Mouse (Mus musculus) cerebellum, adult 11-12 months (tissue): Measurements from ENCODE around the gene Gm7980.
"Not testable (repeated sequence)": the region's sequence is repeated elsewhere in the genome, so short reads cannot be mapped to it uniquely, and the experiment has no call there.

Source experiments
- DNase-seq: peaks from one replicate; pipeline ENCODE4 v3.0.0; 2022

The Gm7980 gene

DNA sequence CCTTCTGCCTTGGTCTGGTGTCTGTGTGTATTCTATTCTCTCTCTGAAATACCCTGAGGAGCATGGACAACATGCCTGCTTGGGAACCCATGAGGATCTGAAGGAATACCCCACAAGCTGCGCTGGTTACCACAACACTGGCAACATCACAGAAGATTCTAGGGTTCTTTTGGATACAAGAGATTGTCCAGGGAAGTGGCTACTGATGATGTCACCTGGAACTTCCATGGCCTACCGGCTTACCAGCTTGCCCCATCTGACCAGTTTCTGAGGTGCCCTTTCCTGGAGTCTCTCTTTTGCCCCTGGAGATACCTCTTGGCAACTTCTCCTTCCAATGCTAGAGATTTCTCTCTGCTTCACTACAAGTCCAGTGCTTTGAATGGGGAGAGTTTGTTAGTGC, at the start of gene Gm7980:
Gene Gm7980 (minus strand): TSS at position 101 of the 400 bp plus-strand sequence.
- not testable (repeated sequence) for DNase-seq

DNA sequence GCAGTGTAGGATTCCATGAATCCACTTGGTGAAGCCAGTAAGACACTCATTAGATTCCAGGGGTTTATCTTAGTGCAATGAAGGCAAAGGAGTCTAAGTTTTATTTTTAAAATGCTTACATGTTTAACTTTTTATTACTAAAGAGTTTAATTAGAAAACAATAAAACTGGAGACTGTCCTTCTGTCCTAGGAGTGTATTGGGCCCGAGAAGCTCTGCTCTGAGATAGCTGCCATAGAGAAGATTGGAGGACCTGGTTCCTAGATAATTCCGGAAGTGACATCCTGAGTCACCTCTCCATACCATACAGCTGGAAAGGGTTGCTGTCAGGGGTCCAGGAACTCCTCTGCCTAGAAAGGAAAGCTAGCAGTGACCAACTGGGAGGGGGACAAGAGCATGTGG, 36.6 kb upstream of the Gm7980 start, which contains the start of gene 1700024B05Rik:
Gene 1700024B05Rik (plus strand): TSS at position 301 of the 400 bp plus-strand sequence.
- DNase-seq: not testable (repeated sequence)

DNA sequence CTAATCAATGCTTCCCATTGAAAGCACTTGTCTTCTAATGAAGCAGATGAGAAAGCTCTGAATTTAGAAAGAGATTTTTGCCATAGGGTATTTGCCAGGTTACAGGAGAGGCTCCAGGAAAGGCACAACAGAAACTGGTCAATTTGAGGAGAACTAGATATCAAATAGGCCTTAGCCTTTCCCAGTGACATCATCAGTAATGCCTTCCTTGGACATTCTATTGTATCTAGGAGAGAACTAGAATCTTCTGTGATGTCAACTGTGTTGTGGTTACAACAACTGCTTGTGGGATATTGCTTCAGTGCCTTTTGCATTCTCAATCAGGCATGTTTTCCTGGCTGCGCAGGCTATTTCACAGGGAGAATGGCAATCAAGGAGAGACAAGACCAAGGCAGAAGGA, 17.6 kb upstream of the Gm7980 start, which contains the start of gene 1700049E17Rik1:
Gene 1700049E17Rik1 (plus strand): TSS at position 301 of the 400 bp plus-strand sequence.
- not testable (repeated sequence) for DNase-seq
